Mouse (Mus musculus) activated CD4-positive, CD25-positive, alpha-beta regulatory T cell (primary cell): ENCODE data around the gene Tspan10. TPM values are rescaled to one million over a fixed set of nuclear protein-coding genes. Genes with fewer than 3 reads are reported as not detected.

Experiments
- polyA plus RNA-seq, 2 experiments: library from polyadenylated mRNA; unstranded; fragments of 100-300 nt; shearing (Covaris generic); gene quantifications; one replicate each; pipeline ENCODE4 v1.2.1; 2017

Tspan10 gene
- under 1 TPM in 1 of 2 experiments, not detected in 1; 0.53 TPM for polyA plus RNA-seq

DNA sequence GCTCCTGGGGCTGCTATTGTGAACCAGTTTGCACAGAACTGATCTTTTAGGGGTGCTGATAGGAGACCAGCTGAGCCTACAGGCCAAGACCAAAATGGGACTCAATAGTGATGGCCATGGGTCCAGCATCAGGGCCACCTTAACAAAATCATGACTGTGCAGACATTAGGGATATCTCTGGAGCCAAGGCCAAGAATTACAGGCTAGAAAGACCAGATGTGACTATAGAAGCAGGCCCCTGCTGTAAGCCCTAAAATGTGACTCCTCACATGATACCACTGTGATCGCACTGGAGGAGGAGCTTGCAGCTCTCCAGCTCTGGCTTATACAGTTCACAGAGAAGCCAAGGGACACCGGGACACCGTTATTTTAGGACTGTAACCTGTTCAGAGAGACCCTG lies at the start of gene Tspan10:
Tspan10 (plus strand) TSS at position 301 of the 400 bp plus-strand sequence.

DNA sequence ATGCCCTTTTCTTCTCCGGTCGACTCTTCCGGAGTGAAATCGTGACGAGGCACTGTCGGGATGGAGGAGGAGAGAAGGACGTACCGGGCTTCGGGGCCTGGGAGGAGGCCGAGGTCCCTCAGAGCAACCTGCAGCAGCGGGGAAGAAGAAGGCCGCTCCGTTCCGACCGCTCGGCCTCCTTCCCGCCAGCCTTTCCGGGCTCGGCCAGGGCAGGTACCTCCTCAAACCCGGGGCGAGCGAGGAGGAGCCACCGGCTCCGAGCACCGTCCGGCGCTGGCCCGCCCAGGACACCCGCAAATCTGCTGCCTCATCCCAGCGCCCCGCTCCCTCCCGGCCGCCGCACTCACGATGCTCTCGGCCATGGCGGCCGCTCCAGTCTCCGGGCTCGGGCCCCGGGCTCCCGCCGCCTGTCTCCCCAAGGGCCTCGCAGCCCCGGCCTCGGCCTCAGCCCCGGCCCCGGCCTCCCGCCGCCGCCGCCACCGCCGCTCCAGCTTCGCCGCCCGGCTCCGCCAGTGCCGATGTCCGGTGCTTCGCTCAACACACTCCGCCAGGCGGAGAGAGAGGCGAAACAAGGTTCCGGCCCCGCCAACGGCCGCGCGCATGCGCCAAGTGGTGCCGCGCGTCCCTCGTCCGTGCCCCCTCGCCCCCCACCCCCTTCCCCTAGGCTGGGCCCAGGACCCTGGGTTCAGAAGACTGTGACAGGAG lies 5.1 kb upstream of the Tspan10 start, which contains the start of gene Nploc4:
Nploc4 (minus strand) TSS at position 557 of the 705 bp plus-strand sequence.

DNA sequence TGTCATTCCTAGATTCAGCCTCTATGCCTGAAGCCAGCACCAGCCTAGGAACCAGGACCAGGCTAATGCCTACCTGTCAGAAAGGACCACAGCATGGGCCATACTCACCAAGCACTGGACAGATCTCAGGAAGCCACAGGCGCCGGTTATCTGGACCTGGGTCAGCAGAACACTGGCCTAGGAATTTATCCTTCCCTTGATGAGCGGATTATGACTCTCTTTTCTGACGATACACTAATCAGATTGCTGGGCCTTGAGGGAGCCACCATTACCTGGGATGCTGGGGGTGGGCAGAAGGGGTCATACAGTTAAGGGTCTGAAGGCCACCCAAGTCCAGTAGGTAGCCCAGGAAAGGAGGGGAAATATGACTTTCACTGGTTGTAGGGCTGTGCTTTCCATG lies 10.9 kb downstream of the Tspan10 start, which contains the start of gene Pde6g:
Pde6g (minus strand) TSS at position 195 of the 400 bp plus-strand sequence.

DNA sequence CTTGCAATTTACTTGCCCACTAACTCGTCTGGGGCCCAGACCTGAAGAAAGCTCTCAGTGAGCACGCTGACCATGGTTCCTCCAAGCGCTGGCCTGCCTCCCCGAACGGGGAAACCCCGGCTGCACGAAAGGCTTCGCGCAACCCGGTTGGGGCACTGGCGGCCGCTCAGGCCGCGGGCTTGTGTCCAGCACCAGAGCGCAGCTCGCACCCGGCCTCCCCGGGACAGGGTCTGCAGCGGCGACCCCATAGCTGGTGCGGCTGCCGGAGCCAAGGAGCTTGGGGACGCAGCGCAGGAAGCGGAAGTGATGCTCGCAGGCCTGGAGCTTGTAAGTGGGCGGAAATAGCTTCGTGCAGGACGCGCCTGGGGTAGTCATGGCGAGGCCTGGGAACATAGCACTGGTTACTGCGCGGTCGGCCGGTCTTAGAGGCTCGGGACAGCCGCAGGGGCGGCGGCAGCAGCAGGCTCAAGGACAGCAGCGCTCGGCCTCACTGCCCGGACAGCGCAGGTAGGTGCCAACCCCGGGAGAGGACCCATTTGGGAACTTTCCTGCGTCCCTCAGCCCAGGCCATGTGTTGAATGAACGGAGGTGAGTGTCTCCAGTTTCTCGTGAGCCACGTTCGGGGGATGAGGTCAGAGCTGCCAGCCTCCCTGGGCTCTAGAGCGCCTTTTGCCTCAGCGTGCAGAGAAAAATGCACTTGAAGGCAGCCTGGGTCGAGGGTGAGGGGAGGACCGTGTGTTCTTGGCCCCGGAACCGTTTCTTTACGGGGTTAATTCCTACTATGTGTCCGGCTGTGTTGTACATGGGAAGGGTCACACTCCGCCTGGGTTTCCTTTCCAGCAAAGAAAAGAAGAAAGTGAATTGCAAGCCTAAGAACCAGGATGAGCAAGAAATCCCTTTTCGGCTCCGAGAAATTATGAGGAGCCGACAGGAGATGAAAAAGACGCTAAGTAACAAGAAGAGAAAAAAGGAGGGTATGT lies 15.6 kb downstream of the Tspan10 start, which contains the start of the genes Oxld1 and Ccdc137:
Oxld1 (minus strand) TSS at position 297 of the 980 bp plus-strand sequence.
Ccdc137 (plus strand) TSS at position 344 of the 980 bp plus-strand sequence.

DNA sequence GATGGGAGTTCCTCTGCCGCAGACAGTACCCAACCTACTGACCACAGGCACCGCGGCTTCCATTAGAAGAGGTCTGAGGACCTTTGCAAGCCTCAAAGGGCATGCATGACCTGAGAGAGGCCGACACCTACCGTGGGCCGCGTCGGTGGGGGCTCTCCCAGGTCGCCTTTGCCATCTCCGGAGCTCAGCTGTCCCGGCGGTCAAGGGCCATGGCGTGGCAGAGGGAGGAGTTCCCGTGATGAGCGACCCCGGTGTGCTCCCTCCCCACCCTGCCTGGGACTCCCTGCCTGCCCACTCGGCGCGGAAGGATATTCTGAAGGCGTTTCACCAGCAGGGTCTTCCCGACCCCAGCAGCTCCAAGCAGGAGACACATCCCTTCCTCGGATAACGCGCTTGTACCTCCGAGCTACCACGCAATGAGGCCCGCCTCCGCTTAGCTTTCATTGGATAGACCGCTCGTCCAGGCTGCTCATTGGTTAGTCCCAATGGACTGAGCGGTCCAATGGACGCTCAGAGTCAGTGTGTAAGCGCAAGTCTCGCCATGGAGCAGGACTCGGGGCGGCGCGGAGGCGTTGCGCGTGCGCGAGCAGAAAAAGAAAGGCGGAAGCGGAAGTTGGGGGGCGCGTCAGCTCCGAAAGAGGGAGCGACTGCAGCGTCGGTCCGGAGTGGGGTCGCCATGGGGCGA lies 24.7 kb downstream of the Tspan10 start, which contains the start of gene Arl16:
Arl16 (minus strand) TSS at position 557 of the 685 bp plus-strand sequence.

DNA sequence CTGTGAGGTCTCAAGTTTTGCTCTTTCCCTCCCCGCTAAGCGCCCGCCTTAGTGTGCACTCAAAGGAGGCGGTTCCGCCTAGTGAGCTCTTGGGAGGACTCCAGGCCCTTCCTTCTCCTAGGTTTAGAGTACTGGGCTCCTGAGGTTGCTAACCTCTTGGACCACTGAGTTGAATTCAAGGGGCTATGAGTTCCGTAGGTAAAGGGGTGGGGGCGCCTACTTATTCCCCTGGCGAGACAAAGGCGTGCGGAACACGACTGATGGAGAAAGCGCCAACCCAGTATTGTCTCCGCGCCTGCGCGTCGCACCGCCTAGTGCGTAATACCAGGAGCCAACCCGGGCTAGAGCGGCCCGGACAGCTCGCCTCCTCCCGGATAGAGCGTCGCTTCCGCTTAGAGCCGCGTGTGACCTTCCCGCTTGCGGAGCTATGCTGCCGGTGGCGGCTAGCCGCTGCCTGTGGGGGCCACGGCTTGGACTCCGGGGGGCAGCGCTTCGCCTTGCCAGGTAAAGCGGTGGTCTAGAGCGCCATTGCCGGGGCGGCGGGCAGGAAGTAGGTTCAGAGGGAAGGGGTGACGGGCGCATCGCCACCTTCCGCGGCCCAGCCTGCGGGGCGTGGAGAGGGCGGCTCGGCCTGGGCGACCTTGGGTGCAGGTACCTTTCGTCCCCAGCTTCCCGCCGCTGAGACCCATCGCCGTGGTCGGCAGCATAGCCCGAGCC lies 42.0 kb downstream of the Tspan10 start, which contains the start of gene Mrpl12:
Mrpl12 (plus strand) TSS at position 349 of the 717 bp plus-strand sequence.

DNA sequence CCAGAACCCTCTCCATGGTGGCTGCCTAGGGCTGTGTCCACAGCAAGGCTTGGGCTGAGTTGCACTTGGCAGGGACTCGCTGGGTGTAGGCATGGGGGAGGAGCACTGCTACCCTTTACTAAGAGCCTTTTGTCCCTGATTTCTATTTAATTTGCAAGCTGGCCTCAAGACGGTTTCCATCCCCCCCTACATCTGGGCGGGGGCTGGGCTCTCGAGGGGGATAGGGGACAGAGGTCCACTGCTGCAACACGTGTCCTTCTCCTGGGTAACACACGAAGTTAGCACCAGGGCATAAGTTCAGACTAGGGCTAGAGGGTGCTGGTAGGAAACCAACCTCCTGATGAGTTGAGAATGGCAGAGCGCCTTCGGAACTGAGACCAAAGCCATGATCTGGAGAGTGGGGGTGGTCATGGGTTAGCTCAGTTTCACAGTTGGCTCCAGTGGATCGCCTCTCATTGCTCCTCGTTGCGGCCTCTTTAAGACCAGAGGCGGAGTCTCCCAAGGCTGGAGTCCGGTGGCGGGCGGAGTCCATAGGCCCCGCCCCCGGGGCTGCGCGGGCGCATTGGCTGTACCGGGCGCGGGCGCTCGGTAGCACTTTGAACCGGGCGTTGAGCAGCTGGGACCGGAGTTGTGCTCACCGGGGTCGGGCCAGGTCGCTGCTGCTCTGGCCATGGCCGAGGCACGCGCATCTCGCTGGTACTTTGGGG lies 49.0 kb downstream of the Tspan10 start, which contains the start of gene Slc25a10:
Slc25a10 (plus strand) TSS at position 524 of the 707 bp plus-strand sequence.

Other genes with a start within 250 kb of the Tspan10 start
- under 1 TPM; 0.06 to 0.73 TPM for gene Bahcc1, start 209.7 kb upstream of the Tspan10 start, polyA plus RNA-seq
- 1,000 to 10,000 TPM; 1,736 to 3,573 TPM for gene Actg1, start 94.1 kb upstream of the Tspan10 start, polyA plus RNA-seq
- gene Fscn2, start 81.1 kb upstream of the Tspan10 start, polyA plus RNA-seq, result under 1 TPM in 1 of 2 experiments, not detected in 1; 0.42 TPM
- gene Faap100, start 63.9 kb upstream of the Tspan10 start, polyA plus RNA-seq, result 10 to 100 TPM; 17.7 to 24.0 TPM
- 10 to 100 TPM; 29.4 to 53.4 TPM for gene Nploc4, start 4.9 kb upstream of the Tspan10 start, polyA plus RNA-seq
- under 1 TPM in 1 of 2 experiments, not detected in 1; 0.63 TPM for gene Pde6g, start 10.9 kb downstream of the Tspan10 start, polyA plus RNA-seq
- gene Oxld1, start 15.4 kb downstream of the Tspan10 start, polyA plus RNA-seq, result 10 to 100 TPM; 10.9 to 11.1 TPM
- gene Ccdc137, start 15.5 kb downstream of the Tspan10 start, polyA plus RNA-seq, result 10 to 100 TPM; 27.4 to 32.2 TPM
- gene Arl16, start 25.0 kb downstream of the Tspan10 start, polyA plus RNA-seq, result 10 to 100 TPM; 26.3 to 36.0 TPM
- 10 to 100 TPM; 54.0 to 85.3 TPM for gene Mrpl12, start 42.0 kb downstream of the Tspan10 start, polyA plus RNA-seq
- gene Slc25a10, start 49.2 kb downstream of the Tspan10 start, polyA plus RNA-seq, result 10 to 100 TPM in 1 of 2 experiments, 1 to 10 TPM in 1; 8.9 to 11.6 TPM
- not detected for gene Gcgr, start 88.1 kb downstream of the Tspan10 start, polyA plus RNA-seq
- gene Mcrip1, start 107.1 kb downstream of the Tspan10 start, polyA plus RNA-seq, result 100 to 1,000 TPM; 116 to 170 TPM
- gene Ppp1r27, start 108.5 kb downstream of the Tspan10 start, polyA plus RNA-seq, result not detected
- 100 to 1,000 TPM; 254 to 278 TPM for gene P4hb, start 130.6 kb downstream of the Tspan10 start, polyA plus RNA-seq
- 100 to 1,000 TPM; 711 to 836 TPM for gene Arhgdia, start 139.0 kb downstream of the Tspan10 start, polyA plus RNA-seq
- gene Alyref, start 155.7 kb downstream of the Tspan10 start, polyA plus RNA-seq, result 100 to 1,000 TPM; 330 to 378 TPM
- gene Anapc11, start 155.8 kb downstream of the Tspan10 start, polyA plus RNA-seq, result 100 to 1,000 TPM; 108 to 129 TPM
- 1 to 10 TPM in 1 of 2 experiments, under 1 TPM in 1; 0.55 to 2.3 TPM for gene Npb, start 165.8 kb downstream of the Tspan10 start, polyA plus RNA-seq
- gene Pcyt2, start 175.3 kb downstream of the Tspan10 start, polyA plus RNA-seq, result 100 to 1,000 TPM; 101 to 127 TPM
- 100 to 1,000 TPM; 166 to 248 TPM for gene Sirt7, start 182.6 kb downstream of the Tspan10 start, polyA plus RNA-seq
- 10 to 100 TPM; 20.6 to 22.5 TPM for gene Mafg, start 191.0 kb downstream of the Tspan10 start, polyA plus RNA-seq
- under 1 TPM; 0.23 to 0.66 TPM for gene Pycr1, start 201.1 kb downstream of the Tspan10 start, polyA plus RNA-seq
- under 1 TPM; 0.36 to 0.41 TPM for gene Myadml2, start 205.5 kb downstream of the Tspan10 start, polyA plus RNA-seq
- not detected for gene Notum, start 218.5 kb downstream of the Tspan10 start, polyA plus RNA-seq
- 100 to 1,000 TPM; 160 to 177 TPM for gene Aspscr1, start 230.3 kb downstream of the Tspan10 start, polyA plus RNA-seq